Mouse (Mus musculus) hindbrain, embryonic 12.5 days (tissue): Measurements from ENCODE around the gene 4930505A04Rik. TPM values are rescaled to one million over a fixed set of nuclear protein-coding genes. Genes with fewer than 3 reads are reported as not detected.
"Not testable (repeated sequence)": the region's sequence is repeated elsewhere in the genome, so short reads cannot be mapped to it uniquely, and the experiment has no call there.

Experiments
- ATAC-seq: fragments of 200-750 bp; cut with Nextera tagmentation; 2 replicates; pipeline ENCODE4 v1.8.0; 2017; ENCODE audit warnings: moderate TSS enrichment; ENCODE audit not compliant: low FRiP score
- H3K27ac ChIP-seq: fragments of 300-500 bp; sonication (generic); 2 replicates; pipeline ENCODE4 v1.5.1; 2016; ENCODE audit warnings: mild to moderate bottlenecking
- H3K27me3 ChIP-seq: fragments of 300-500 bp; sonication (generic); 2 replicates; pipeline ENCODE4 v1.6.1; 2016; ENCODE audit warnings: mild to moderate bottlenecking
- H3K36me3 ChIP-seq: fragments of 300-500 bp; sonication (generic); 2 replicates; pipeline ENCODE4 v1.6.1; 2016; ENCODE audit warnings: mild to moderate bottlenecking
- H3K4me1 ChIP-seq: fragments of 300-500 bp; sonication (generic); 2 replicates; pipeline ENCODE4 v1.6.1; 2016
- H3K4me2 ChIP-seq: fragments of 300-500 bp; sonication (generic); replicated peaks from 2 replicates; pipeline ENCODE4 v1.6.1; 2016; ENCODE audit warnings: mild to moderate bottlenecking
- H3K4me3 ChIP-seq: fragments of 300-500 bp; sonication (generic); 2 replicates; pipeline ENCODE4 v1.5.1; 2016; ENCODE audit warnings: mild to moderate bottlenecking
- H3K9ac ChIP-seq: fragments of 300-500 bp; sonication (generic); 2 replicates; pipeline ENCODE4 v1.6.1; 2016; ENCODE audit warnings: mild to moderate bottlenecking, moderate library complexity
- H3K9me3 ChIP-seq: fragments of 300-500 bp; sonication (generic); replicated peaks from 2 replicates; pipeline ENCODE4 v1.6.1; 2016; ENCODE audit warnings: mild to moderate bottlenecking
- WGBS: fragments of 180-500 bp; shearing (Covaris S2); methylation state at CpG from one replicate; pipeline ENCODE4 v1.1.7; 2016; 5-methylcytosine and 5-hydroxymethylcytosine counted together
- polyA plus RNA-seq: library from polyadenylated mRNA; unstranded; fragments of >200 nt; fragmentation: Nextera tagmentation; extraction: Ambion mirVana; gene quantifications from 2 replicates; pipeline ENCODE4 v1.2.1, GENCODE M21; 2016

4930505A04Rik gene
- polyA plus RNA-seq, 1 experiment from 2014 or later: not detected

DNA sequence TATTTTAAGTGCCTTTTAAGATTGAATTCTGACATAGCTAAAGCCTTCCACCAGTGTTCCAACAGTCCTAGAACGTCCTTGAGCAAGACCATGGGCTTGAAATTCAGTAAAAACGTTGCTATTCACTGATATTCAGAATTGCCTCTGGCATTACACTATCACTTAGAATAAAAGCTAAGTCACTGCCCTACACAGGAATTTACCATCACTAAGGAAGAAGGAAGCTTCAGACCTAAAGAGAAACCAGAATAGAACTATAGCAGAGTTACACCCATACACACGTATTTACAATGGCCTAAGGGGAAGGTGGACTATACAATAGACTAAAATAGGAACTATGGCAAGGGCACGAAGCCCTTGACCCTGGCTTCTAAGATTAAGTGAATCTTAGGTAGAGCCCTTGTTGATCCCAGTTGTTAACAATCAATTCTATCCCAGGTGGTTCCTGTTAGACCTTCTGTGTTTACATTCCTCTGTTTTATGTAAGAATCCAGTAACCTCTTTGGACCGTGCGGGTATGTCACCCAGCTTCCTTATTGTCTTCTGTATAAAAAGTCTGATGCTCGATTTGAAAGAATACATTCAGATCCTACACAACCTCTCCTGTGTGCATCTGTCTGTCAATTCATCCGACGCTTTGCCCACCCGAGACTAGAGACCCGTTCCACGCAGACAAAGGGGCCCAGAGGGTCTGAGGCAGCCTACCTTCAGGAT is 27.3 kb downstream of the 4930505A04Rik start:
- H3K36me3 ChIP-seq, H3K27ac ChIP-seq, ATAC-seq, H3K9me3 ChIP-seq, H3K4me2 ChIP-seq, H3K4me1 ChIP-seq, H3K27me3 ChIP-seq, H3K9ac ChIP-seq, H3K4me3 ChIP-seq: not testable (repeated sequence)
- 84% methylated on average over 12 of the region's 12 CpGs for WGBS

DNA sequence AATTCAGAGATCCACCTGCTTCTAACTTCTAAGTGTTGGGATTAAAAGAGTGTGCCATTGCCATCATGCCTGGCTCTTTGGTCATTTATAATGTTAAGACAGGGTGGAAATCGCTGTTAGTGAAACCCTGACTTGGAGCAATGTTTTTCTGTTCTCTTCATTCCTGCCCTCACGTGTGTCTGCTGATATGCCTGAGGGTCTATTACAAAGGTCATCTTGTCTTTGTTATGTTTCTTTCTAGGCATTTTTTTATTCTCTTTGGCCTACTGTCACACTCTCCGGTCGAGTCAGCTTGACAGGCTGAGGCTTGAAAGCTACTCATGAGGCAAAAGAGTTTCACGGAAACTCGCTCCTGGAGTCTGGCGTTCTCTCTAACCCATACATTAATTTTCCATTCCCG is 27.9 kb downstream of the 4930505A04Rik start:
- no peaks in the 10 kb centered on the region for H3K4me1 ChIP-seq
- no peak overlapping the region for H3K4me2 ChIP-seq
- H3K27ac ChIP-seq: no peak overlapping the region
- H3K36me3 ChIP-seq: no peaks in the 10 kb centered on the region
- no peaks in the 10 kb centered on the region for H3K9me3 ChIP-seq
- no peak for ATAC-seq
- WGBS: 90% methylated on average over 8 of the region's 8 CpGs
- no peaks in the 10 kb centered on the region for H3K27me3 ChIP-seq
- H3K9ac ChIP-seq: no peak overlapping the region
- no peak overlapping the region for H3K4me3 ChIP-seq

DNA sequence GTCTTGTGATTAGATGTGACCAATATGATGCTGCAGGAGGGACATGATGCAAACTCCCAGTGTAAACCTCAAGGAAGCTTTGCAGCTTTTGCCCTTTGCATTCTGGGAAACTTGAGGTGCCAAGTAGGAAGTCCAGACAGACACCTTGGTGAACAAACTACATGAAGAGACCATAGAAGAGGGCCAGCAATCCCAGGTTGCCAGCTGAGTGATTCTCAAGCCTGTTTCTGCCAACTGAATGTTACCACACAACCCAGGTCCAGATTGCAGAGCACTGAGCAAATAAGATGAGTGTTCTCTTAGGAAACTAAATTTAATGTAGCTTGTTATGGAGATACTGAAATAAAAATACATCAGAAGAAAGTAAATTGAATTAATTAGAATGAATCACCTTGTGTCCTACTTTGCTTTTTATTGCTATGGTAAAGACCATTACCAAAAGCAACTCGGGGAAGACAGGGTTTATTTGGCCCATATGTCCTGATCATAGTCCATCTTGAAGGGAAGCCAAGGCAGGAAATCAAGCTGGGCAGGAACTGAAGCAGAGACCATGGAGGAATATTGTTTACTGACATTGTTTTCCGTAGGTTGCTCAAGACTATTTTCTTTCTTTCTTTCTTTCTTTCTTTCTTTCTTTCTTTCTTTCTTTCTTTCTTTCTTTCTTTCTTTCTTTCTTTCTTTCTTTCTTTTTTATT is 38.2 kb downstream of the 4930505A04Rik start:
- Histone ChIP-seq H3K36me3 (no peaks in the 10 kb centered on the region), H3K27me3 (no peaks in the 10 kb centered on the region), H3K9ac (no peak overlapping the region), H3K4me2 (no peak overlapping the region), H3K4me1 (no peaks in the 10 kb centered on the region), H3K9me3 (no peaks in the 10 kb centered on the region), H3K27ac (no peak overlapping the region), H3K4me3 (no peak overlapping the region)
- 92% methylated on average over 2 of the region's 2 CpGs for WGBS
- ATAC-seq: no peak

DNA sequence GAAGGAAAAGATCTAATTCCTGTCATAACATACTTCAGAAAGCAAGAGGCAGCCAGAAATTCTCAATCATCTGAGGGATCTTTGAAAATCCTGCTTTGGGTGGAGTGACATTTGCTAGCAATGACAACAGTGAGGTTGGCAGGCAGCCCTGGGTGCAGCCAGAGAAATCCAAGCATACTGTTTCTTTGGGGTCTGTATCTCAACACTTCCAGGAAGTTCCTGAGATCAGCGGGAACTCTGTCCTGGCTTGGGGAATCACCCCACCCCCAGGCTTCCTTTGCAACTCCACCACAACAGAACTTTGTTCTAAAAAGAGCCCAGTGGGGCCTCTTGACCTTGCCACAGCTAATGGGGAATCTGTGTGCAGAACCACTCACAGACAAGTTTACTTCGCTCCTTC is 66.0 kb downstream of the 4930505A04Rik start:
- no peak for ATAC-seq
- Histone ChIP-seq H3K4me3 (no peak overlapping the region), H3K9me3 (no peaks in the 10 kb centered on the region), H3K9ac (no peak overlapping the region), H3K27ac (no peak overlapping the region), H3K36me3 (no peaks in the 10 kb centered on the region), H3K4me1 (peaks cover 8% of the 10 kb centered on the region; the same call in 1 of the 2 replicates), H3K27me3 (no peaks in the 10 kb centered on the region), H3K4me2 (no peak overlapping the region)
- 63% methylated on average over 2 of the region's 2 CpGs for WGBS

DNA sequence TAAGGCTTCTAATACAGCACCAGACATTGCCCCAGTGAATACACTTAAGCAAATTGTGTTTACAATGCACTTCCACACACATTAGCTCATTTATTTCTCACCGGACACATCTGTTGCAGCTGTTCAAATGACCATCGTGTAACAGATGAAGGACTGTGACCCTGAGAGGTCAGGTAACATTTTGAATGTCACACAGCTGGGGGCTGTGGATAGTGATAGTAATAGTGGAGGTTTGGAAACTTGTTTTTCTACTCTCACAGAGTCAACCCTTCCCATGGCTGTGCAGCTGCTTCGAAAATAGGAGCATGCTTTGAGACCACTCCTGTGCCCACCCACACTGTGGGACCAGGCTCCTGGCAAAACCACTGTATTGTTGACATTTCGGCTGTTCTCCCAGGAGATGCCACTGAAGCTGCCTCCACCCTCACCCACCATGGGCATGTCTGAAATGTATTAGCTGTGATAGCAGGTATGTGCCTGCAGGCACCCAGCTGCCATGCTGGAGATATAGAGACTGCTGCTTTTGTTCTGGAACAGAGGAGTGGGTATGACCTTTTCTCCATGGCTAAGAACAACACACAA is 66.9 kb downstream of the 4930505A04Rik start:
- H3K27ac ChIP-seq: no peak overlapping the region
- H3K36me3 ChIP-seq: no peaks in the 10 kb centered on the region
- peaks cover 8% of the 10 kb centered on the region; the same call in 1 of the 2 replicates for H3K4me1 ChIP-seq
- 52% methylated on average over 4 of the region's 4 CpGs for WGBS
- H3K4me2 ChIP-seq: no peak overlapping the region
- ATAC-seq: no peak
- no peaks in the 10 kb centered on the region for H3K27me3 ChIP-seq
- H3K9ac ChIP-seq: no peak overlapping the region
- H3K4me3 ChIP-seq: no peak overlapping the region
- H3K9me3 ChIP-seq: no peaks in the 10 kb centered on the region

DNA sequence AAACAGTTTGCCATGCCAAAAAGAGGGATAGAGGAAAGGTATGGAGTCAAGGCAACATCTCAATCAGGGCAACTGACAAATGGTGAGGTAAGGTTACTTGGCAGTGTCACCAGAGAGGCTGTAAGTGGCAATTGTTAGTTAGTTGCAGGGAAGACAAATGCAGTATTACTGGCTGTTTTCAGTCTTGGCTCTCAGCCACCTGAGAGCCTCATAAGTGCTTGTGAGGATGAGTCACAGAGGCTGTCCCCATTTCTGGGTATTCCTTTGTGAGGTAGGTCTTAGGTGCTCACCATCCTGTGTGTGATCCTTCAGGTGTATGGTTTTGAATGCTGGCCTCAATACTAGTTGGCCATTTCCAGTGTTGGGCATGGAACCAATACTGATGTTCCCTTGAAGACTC is 77.3 kb downstream of the 4930505A04Rik start:
- H3K27ac ChIP-seq: no peak overlapping the region
- no peaks in the 10 kb centered on the region for H3K36me3 ChIP-seq
- H3K9ac ChIP-seq: no peak overlapping the region
- no peaks in the 10 kb centered on the region for H3K27me3 ChIP-seq
- no peaks in the 10 kb centered on the region for H3K4me1 ChIP-seq
- H3K9me3 ChIP-seq: no peaks in the 10 kb centered on the region
- no peak for ATAC-seq
- H3K4me3 ChIP-seq: no peak overlapping the region
- H3K4me2 ChIP-seq: no peak overlapping the region

DNA sequence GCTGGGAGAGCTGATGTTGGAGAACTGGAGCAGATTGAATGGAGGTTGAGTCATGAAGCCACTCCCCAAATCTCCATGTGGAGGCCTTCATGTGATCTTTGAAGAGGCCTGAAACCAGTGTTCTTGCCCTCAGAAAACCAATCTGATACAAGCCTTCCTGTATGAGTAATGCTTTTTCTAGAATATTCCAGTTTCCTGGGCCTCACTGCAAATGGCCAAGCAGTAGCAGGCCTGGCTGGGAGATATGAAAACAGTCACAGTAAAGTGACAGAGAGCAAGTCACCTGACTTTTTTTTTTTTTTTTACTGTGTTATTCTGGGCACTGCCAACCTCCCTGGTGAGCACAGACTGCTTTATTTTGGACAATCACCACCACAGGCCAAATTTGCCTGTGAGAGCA is 88.6 kb downstream of the 4930505A04Rik start:
- H3K27ac ChIP-seq: no peak overlapping the region
- no peak overlapping the region for H3K4me2 ChIP-seq
- no peak for ATAC-seq
- no peak overlapping the region for H3K9ac ChIP-seq
- H3K4me3 ChIP-seq: no peak overlapping the region
- no peaks in the 10 kb centered on the region for H3K9me3 ChIP-seq
- no peaks in the 10 kb centered on the region for H3K4me1 ChIP-seq
- H3K27me3 ChIP-seq: no peaks in the 10 kb centered on the region
- no peaks in the 10 kb centered on the region for H3K36me3 ChIP-seq

Other genes starting within 250 kb of the 4930505A04Rik start
- 120 and 122 TPM in 2 replicates for gene Sptbn1, start 203.7 kb downstream of the 4930505A04Rik start, polyA plus RNA-seq
- 14.4 and 15.4 TPM in 2 replicates for gene Acyp2, start 177.8 kb upstream of the 4930505A04Rik start, polyA plus RNA-seq